Mouse (Mus musculus): ENCODE results near the gene Ssxb2.
"Not testable (repeated sequence)": the region's sequence is repeated elsewhere in the genome, so short reads cannot be mapped to it uniquely, and the experiment has no call there.

Gene Ssxb2

GRCm38 (mm10) chrX:8461626-8462025 is at the start of gene Ssxb2:
TSS of gene Ssxb2 (minus strand) at chrX:8461726.
- not testable (repeated sequence) for DNase-seq (ENCODE audit: low spot score)

DNA sequence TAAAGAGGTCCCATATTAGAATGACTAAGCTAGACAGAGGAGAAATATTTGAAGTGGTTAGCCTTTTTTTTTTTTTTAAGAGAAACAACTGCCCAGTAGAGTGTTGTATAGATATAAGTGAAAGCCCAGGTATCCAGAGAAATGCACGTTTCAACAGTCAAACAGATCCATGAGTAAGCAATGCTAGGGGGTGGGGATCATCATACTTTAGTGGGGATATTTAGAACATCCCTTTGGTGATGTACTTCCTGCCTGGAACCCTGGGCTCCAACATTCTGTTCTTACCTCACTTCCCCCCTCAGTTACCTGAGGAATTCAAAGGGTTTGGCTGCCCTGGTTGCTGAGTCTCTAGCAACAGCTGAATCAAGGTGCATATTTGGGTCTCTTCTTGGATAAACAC is 48.5 kb downstream of the Ssxb2 start, which contains the start of gene Ssxb1:
Gene Ssxb1 (plus strand): TSS at position 301 of the 400 bp plus-strand sequence.
- not testable (repeated sequence) for DNase-seq (ENCODE audit: low spot score)

Measured in ovary, postnatal 10 days (tissue).